Mouse (Mus musculus): ENCODE measurements around the gene Slc25a13.

Gene Slc25a13

DNA sequence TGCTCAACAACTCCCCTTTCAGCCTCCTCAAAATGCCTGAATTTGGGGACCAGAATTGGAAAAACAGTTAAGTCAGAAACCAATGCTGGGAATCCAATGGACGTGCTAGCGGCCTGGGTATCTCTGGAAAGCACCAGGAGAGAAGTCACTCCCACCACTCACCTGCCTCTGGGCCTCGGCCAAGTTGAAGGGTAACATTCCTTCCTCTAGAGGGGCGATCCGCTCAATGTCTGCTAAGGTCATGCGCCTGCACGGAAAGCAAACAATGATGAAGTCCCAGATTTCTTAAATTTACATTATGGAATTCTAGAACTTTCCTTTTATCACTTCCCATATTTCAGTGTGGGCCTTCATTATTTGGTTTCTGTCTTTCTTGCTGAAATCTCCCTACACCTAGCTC, 103.2 kb downstream of the Slc25a13 start:
- no peak for DNase-seq (ENCODE audit: low read depth, low spot score)

DNA sequence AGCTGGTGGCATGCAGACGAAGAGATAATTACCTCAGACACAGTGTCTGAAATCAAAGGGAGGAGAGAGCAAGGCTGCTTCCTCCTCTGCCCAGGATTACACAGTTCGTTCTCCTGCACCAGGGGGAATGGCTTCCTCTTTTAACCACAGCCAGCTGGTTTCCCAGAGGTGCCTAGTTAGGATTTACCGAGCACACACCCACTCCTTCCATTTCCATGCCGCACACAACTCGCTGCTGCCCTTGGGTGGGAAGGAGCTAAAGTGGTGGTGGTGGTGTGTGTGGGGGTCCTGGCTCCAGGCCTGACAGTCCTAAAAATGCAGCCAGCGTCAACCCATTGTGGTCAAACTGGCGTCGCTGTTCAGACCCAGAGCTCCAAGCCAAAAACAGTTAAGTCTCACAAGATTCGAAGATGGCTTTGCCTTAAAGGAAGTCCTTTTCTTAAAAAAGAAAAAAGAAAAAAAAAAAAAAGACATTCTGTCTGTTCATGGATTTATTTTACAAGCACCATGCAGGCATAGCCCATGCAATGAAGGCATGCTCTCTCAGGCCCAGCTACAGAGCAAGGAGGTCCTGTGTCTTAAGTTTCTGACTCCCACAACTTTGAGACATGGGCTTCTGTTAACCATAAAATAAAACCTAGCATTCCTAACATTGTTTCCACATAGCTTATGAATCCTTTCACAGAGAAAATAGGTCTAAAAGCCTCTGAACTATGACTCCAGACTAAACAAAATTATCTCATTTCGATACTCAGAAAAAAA, 104.0 kb downstream of the Slc25a13 start:
- DNase-seq (ENCODE audit: low read depth, low spot score) = no peak

- no peak for DNase-seq (ENCODE audit: low read depth, low spot score)
Observed at GRCm38 (mm10) chr6:6107419-6107966, 109.5 kb downstream of the Slc25a13 start.

DNA sequence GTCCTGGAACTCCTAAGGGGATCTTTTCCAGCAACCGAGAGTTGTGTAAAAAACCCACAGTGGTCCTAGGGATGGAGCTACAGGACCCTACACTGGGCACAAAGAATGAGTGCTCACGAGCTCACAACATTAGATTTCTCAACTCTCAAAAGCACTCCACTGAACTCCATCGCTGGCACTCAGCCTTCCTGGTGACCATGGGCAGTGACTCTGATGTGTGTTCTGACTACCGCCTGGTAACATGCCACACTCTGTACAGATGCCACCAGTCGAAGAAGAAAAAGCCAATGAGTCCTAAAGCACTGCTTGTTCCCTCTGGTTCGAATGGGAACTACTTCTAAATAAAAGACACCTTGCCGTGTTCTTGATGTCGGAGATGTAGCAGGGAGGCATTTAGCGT, 111.4 kb downstream of the Slc25a13 start:
- DNase-seq (ENCODE audit: low read depth, low spot score) = no peak

DNA sequence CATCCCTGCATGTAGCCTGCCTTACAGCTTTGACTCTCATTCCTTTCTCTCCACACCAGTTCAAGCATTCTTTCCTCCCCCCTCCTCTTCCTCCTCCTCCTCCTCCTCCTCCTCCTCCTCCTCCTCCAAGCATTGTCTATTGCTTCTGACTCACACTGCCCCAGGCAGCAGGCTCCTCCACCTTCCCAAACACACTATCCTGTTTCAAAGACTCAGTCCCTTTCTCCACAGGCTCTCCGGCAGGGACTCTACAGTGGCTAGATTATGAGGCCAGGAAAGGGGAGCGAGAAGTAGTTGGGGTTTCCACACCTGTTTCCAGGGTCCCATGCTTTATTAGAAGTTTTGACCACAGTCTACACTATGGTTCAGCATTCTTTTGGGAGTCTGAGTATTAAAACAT, 113.5 kb downstream of the Slc25a13 start:
- DNase-seq (ENCODE audit: low read depth, low spot score) = no peak

DNA sequence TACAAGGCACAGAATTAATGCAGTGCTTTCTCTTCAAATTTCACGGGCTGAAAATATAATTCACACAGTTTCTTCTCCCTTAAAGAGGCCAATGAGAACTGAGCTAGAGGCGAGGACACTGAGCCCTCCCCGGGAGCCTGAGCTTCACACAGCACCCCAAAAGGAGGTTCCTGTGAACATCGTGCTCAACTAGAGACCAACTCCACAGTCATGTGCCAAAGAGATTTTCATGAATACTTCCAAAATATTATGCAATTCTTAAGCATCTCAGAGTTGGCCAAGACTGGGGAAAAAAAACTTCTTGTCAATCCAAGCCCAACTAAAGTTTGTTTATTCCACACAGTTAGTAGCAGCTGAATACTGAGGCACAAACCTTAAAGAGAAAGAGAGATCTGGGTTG, 115.4 kb downstream of the Slc25a13 start:
- DNase-seq (ENCODE audit: low read depth, low spot score) = no peak

DNA sequence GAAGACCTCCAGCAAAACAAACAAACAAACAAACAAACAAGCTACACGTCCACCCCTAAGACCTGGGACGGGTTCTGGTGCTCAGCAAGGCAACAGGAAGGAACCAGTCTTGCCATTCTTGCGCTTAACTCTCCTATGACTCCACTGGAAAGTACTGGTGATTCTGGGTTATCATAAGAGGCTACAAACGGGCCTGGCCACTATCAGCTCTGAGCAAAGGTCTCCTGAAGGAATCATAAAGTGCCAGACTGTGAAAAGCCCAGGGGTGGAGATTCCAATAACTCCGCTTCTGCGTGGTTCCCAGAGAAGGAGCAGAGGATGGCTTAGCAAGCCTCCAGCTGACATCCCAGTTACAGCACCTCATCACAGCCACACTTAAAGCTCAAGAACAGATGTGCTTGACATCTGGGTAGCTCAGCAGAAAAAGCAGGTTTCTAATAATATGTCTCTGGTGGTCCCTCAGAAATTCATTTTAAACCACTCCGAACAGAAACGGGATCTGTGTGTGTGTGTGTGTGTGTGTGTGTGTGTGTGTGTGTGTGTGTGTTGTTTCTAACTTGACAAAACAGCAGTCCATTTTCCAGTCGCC, 116.0 kb downstream of the Slc25a13 start:
- DNase-seq (ENCODE audit: low read depth, low spot score) = no peak

GRCm38 (mm10) chr6:6093978-6094377, 123.0 kb downstream of the Slc25a13 start:
- no peak for DNase-seq (ENCODE audit: low read depth, low spot score)

- no peak for DNase-seq (ENCODE audit: low read depth, low spot score)
Observed at GRCm38 (mm10) chr6:6093522-6093921, 123.5 kb downstream of the Slc25a13 start.

DNA sequence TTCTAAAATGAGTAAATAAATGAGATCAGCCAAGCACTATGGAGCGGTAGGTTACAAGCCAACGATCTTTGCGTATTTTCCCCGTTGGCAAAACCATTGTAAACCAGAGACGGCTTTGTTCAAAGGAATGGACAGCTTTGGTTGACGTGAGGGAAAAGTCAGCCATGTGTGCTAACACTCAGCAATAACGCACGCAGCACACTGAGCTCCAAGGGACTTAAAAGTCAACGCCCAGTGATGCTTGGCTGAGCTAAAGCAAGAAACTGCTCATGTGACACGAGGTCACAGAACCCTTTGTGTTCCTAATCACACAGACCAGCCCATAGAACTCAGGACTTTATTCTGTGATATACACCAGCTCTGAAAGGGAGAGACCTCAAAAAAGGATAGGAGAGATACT, 124.5 kb downstream of the Slc25a13 start:
- DNase-seq (ENCODE audit: low read depth, low spot score) = no peak

- DNase-seq (ENCODE audit: low read depth, low spot score) = no peak
Observed at GRCm38 (mm10) chr6:6091016-6091415, 126.0 kb downstream of the Slc25a13 start.

- DNase-seq (ENCODE audit: low read depth, low spot score) = peak; percentile 43
Observed at GRCm38 (mm10) chr6:6088151-6088550, 128.8 kb downstream of the Slc25a13 start.

GRCm38 (mm10) chr6:6080484-6080883, 136.5 kb downstream of the Slc25a13 start:
- no peak for DNase-seq (ENCODE audit: low read depth, low spot score)

GRCm38 (mm10) chr6:6077234-6077633, 139.7 kb downstream of the Slc25a13 start:
- no peak for DNase-seq (ENCODE audit: low read depth, low spot score)

GRCm38 (mm10) chr6:6075940-6076447, 141.0 kb downstream of the Slc25a13 start:
- no peak for DNase-seq (ENCODE audit: low read depth, low spot score)

DNA sequence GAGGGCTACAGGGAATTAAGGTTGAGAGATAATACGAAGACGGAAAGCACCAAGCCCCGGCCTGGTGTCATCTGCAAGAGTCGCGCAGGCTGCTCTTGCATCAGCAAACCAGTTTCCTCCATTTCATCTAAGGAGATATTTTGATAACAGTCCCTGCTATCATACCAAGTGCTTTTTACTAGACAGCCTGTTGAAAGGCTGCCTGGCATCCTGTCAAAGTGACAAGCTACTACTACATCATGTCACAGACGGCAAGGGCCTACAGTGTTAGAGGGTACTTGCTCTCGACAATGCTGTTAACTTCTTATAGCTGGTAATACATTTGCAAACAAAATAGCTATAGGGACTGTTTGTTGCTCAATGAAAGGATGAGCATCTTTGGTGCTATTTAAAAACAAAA, 145.9 kb downstream of the Slc25a13 start:
- no peak for DNase-seq (ENCODE audit: low read depth, low spot score)

GRCm38 (mm10) chr6:6070015-6070414, 147.0 kb downstream of the Slc25a13 start:
- DNase-seq (ENCODE audit: low read depth, low spot score) = no peak

DNA sequence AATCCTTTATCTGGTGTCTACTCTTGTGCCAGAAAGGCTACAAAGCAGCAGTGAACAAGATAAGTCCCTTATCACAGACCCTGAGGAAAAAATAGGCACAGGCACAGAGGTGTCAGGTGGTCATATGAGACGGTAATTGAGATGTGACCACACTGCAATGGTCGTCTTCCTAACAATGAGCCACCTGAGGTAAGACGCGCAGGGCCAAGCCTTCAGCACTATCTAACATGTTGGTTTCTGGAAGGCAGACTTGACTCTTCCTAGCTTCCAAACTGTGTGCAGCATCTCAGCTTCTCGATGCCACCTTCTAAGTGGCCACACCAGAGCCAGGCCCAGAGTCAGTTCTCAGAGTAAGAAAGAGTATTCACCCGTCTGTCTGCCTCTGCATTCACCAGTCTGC, 149.8 kb downstream of the Slc25a13 start:
- DNase-seq (ENCODE audit: low read depth, low spot score) = no peak

DNA sequence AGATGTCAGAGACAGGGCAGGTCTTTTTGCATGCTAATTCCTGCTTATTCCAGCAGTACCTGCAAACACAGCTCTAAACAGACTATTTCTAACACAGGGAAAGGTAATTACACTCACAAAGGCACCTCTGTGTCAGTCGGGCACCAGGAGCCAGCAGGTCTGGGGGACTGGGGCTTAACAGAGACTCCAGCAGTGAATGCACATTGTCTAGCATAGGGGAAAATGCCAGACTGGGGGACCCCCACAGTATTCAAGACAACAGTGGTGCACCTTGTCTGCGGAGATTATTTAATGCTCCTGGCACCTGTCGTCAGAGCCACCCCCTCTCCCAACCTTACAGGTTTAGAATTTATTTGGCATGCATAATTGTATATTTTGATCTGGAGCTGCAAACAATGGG, 158.4 kb downstream of the Slc25a13 start:
- DNase-seq (ENCODE audit: low read depth, low spot score) = no peak

DNA sequence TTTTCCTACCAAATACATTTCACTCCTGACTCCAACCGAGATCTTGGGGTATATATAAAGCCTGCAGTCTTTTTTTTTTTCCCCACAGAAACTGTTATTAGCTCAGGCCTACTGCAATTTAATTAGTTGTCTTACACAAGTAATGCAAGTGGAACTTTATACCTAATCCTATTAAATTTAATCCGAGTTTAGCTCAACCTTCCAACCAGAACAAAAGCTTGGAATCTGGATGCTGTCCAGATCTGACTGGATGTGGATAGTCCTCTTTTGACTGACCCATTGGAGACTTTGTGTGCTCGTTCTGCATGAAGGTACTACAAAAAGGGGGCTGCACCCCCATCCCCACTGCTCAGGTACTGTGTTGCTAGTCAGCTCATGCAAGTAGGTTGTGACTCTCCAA, 163.0 kb downstream of the Slc25a13 start:
- no peak for DNase-seq (ENCODE audit: low read depth, low spot score)

DNA sequence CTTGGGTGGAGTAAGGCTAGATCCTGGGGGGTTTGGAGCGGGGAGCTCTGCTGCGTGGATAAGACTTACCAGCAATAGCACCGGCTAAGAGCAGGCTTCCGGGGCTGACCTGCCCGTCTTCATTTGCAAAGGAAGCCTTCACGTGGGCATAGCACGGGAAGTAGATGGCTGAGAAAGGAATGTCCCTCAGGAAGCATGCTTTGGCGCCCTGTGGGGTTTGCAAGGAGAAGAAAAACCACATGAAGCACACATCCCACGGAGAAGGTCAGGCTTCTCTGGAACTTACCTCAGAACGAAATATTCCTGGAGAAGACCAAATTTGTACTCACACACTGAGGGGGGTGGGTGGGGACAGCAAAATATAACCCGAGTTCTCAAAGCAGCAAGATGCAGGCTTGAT, 164.3 kb downstream of the Slc25a13 start:
- DNase-seq (ENCODE audit: low read depth, low spot score) = no peak

GRCm38 (mm10) chr6:6046729-6047424, 170.1 kb downstream of the Slc25a13 start:
- no peak for DNase-seq (ENCODE audit: low read depth, low spot score)

All from brain, embryonic 18.5 days (tissue).